Mouse (Mus musculus) left cerebral cortex, postnatal 14 days (tissue): ENCODE measurements around the gene Tfpt. TPM values are rescaled to one million over a fixed set of nuclear protein-coding genes. Genes with fewer than 3 reads are reported as not detected.
"Not testable (repeated sequence)": the region's sequence is repeated elsewhere in the genome, so short reads cannot be mapped to it uniquely, and the experiment has no call there.

Experiments
- DNase-seq, 2 experiments: peaks; one replicate each; pipeline ENCODE4 v3.0.0; 2021 to 2022; ENCODE audit warnings: low spot score in 2 of 2, mixed read lengths in 1 of 2
- intact Hi-C: fragments of 180-260 bp; cut with DNase I; formaldehyde crosslinking; loops from one replicate; pipeline ENCODE4 v1.15.1; 2025
- total RNA-seq, 2 experiments: library from RNA; stranded (reverse); gene quantifications; 2 replicates each; pipeline ENCODE4 v1.2.3; 2021

Gene Tfpt
- total RNA-seq, 2 experiments from 2014 or later = 37.0 to 43.8 TPM

DNA sequence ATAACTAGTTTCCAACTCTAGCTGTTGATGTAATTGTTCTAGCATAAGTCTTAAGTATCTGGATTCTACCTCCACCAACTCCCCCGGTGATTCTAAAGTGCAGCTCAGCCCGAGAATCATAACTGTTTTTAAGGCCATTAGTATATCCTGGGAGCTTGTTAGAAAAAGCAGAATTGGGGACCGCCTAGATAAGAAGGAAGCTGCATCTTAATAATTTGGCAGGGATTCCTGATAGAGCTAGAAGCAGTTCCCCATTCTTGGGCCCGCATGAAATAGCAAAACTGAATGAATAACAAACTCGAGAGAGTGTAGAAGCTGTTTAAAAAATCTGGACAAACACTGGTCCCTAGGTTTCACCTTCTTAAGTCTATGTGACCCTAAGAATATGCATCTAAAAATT lies 13.7 kb upstream of the Tfpt start:
- no peak for DNase-seq
- intact Hi-C loops = no loop called here

DNA sequence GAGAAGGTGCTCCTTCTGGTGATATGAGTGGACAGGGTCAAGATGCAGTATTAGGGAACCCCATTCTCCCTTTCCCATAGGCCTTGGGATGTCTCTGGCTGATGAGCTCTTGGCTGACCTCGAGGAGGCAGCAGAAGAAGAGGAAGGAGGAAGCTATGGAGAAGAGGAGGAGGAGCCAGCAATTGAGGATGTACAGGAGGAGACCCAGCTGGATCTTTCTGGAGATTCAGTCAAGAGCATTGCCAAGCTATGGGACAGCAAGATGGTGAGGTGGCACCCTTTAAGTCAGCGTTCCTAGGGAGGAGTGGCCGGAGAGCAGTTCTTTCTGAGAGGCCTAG lies 718 bp upstream of the Tfpt start:
- intact Hi-C loops = no loop called here
- DNase-seq = no peak

DNA sequence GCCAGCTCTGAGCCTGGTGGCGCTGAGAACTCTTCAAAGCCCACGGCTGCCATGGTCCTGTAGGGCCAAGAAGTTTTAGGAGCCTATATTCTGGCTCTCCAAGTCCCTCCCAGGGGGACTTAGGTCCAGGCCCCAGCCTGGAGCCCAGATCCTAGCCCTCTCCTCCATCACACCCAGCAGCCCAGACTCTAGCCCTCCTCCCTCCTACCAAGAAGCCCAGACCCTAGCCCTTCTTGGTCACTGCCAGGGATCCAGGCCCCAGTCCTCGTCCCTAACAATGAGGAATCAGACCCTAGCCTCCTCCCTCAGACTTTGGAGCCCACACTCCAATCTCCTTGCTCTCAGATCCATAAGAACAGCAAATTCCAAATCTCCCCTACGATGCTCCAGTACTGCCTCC lies 699 bp downstream of the Tfpt start:
- intact Hi-C loops = no loop called here
- no peak for DNase-seq

DNA sequence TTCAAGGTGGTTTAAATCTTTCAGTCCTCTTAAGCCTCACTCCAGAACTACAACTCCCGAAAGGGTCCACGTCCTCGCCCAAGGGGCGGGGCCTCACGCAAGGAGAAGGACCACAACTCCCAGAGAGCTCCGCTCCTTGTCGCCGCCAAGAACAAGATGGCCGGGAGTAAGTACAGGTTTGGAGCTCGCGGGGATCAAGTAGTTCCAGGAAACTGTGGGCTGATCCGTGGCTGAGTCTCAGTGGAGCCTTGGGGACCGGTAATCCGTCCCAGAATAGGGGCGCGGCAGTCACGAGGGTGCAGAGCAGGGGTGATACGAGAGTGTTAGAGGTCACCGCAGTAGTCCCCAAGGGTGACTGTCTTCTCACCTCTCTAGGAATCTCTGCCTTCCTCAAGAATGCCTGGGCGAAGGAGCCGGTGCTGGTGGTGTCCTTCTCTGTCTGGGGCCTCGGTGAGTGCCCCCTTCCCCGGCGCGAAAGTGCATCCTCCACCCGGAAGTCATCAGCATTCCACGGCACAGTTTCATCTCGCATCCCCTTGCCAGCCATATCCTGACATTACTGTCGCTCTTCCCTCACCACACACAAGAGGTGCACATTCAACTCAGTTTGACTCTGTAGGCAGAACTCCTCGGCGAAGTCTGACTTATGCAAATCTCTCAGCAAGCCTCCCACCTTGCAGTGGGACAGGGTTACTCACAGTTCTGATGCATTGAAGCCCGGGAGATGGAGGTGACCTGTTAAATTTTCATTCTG lies 12.3 kb downstream of the Tfpt start, which contains the start of gene Ndufa3:
TSS of gene Ndufa3 (plus strand) at position 132 of the 754 bp plus-strand sequence.
- intact Hi-C loops = no loop called here
- DNase-seq = peak; percentile 87 to 93

DNA sequence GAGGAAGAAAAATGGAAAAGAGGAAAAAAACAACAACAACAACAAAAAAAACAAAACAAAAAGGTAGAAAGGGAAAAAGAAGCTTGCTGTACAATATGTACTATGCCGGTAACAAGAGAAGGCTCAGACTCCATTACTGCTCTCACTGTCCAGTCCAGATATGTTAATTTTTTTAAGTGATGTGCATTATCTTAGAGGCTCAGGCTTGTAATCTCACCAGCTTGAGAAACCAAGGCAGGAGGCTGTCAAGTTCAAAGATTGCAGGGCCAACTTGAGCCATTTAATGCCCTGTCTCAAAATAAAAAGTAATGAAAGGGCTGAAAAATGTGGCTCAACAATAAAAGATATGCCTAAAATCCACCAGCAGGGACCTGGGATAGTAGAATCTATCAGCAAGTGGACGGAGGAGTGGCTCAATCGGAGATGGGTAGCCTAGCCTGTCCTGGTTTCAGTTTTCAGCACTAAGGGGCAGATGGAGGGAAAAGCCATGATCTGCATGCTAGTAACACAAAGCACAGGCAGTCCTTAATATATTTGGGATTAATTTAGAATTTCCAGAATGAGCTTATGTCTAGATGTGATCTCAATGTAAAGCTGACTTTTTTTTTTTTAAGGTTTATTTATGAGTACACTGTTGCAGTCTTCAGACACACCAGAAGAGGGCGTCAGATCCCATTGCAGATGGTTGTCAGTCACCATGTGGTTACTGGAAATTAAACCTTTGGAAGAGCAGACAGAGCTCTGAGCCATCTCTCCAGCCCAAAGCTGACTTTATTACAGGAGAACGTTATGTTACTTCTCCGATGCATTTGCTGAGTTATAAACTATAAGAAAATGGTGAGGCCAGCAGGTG lies 13.1 kb downstream of the Tfpt start:
- DNase-seq = peak; percentile 36 to 67
- intact Hi-C loops = no loop called here

DNA sequence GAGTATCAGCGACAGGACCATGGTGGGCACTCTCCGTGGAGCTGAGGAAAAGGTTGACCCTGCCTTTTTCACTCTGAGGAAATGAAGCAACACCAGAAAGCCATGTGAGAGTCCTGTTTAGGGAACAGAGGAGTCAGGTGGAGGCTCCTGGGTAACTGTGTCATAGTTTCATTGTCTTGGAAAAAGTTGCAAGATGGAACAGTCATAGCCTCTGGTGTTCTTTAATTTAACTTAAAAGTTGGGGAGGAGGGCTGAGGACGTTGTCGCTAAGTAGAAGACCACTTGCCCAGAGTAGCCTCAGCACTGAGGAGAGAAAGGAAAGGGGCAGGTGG lies 13.7 kb downstream of the Tfpt start, which contains the start of gene Oscar:
TSS of gene Oscar (minus strand) at position 101 of the 332 bp plus-strand sequence.
- no peak for DNase-seq
- intact Hi-C loops = no loop called here

DNA sequence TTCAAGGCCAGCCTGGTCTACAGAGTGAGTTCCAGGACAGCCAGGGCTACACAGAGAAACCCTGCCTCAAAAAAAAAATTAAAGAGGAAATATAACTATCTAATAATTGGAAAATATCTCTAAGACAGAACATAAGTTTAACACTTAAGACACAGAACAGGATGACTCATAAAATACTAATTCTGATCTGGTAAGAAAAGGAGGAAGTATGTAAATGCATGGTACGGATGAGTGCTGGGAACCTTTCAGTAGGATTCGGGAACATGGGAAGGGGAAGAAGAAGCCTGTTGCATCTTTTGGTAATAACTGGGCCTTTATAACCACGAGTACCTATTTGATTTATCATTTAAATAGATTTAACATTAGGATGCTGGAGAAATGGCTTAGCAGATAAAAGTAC lies 15.7 kb downstream of the Tfpt start:
- intact Hi-C loops = no loop called here

DNA sequence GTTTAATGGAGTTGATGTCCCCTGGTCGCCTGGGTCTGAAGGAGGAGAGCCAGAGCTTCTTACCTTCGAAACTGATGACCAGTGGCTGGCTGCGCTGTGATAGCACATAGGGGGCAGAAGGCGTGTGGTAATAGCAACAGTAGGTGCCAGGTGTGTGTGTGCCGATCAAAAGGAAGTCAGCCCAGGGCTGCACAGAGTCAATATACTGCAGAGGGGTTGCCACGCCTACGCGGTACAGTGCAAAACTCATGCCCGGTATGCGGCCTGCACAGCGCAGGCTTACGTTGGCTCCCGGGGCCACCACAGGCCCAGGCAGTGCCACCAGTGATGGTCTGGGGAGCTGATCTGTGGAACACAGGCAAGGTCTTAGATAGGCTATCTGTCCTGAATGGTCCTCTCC lies 18.7 kb downstream of the Tfpt start:
- intact Hi-C loops = no loop called here
- no peak for DNase-seq

More for the DNA sequence above, 15.7 kb downstream of the Tfpt start:
- DNase-seq = no peak

DNA sequence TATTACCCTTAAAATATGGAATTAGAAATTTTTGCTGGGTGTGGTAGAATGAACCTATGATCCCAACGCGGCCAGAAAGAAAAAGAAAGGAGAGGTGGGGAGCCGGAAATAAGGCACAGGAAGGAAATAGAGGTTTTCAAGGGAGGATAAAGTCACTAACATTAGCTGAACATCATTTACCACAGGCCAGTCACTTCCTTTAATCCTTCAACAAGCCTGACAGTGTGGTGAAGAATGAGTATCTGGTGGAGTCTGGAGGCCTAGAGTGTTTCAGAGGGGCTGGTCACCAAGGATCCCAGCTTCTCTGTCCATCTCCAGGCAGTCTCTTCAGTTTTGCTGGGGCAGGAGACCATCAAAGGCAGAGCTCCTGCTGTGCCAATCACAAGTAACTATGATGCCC lies 19.3 kb downstream of the Tfpt start:
- intact Hi-C loops = no loop called here
- no peak for DNase-seq

DNA sequence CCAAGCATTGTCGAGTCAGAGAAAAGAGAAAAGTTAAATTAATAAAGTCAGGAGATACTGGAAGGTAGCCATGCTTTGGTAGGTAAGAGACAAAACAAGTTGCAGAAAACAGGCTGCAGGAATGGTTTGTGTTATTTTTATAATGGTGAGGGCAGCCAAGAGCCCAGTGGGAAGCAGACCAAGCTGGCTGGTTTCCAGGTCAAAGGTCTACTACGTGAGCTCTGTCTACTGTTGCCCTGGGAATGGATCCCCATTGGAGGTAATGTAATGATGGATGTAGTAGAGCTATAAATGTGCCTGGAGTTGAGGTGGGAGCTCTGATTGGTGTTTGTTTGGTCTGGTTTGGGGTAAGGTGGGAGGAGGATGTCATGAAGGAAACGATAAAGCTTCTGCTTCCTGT lies 20.6 kb downstream of the Tfpt start:
- DNase-seq = no peak
- intact Hi-C loops = no loop called here

DNA sequence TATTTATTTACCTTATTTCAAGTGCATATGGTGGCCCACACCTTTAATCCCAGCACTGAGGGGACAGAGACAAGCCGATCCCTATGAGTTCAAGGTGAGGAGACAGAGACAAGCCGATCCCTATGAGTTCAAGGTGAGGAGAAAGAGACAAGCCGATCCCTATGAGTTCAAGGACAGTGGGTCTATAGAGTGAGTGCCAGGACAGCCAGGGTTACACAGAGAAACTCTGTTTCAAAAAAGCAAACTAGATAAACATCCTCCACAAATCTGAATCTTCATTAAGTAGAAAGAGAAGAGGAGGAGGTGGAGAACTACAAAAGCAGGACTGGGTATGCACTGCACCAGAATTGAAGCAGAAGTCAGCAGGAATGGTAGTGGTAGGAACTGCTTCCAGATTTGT lies 21.1 kb downstream of the Tfpt start:
- no peak for DNase-seq
- intact Hi-C loops = no loop called here

DNA sequence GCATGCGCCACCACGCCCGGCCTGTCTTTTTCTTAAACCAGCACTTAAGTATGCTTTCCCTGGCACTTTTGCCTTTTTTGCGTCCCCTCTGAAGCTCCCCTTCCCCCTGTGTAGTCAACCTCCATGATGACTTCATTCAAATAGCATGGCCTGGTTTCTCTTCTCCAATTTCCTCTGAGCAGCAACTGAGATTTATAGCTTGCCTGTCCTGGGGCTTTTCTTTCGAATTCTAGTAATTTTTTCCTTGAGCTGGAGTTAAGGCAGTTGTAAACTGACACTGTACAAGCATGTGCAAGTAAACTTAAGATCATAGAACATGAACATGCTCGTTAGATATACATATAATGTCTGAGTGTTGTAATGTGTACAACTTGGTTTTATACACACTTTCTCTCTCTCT lies 22.3 kb downstream of the Tfpt start:
- intact Hi-C loops = no loop called here
- no peak for DNase-seq

DNA sequence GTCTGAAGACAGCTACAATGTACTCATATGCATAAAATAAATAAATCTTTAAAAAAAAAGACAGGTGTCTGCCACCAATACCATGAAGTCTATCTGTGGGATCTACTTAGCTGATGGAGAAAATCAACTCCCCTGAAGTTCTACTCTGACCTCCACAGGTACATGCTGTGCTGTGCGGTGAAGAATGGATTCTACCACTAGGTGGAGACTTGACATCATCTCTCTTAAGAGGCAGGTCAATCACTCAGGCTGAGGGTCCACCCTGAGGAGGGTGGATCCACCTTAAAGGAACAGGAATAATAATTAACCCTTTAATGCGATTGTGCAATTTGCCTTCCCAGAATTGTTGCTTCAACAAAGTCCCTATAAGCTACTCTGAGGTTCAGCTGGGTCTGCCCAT lies 22.9 kb downstream of the Tfpt start:
- intact Hi-C loops = no loop called here
- DNase-seq = no peak

DNA sequence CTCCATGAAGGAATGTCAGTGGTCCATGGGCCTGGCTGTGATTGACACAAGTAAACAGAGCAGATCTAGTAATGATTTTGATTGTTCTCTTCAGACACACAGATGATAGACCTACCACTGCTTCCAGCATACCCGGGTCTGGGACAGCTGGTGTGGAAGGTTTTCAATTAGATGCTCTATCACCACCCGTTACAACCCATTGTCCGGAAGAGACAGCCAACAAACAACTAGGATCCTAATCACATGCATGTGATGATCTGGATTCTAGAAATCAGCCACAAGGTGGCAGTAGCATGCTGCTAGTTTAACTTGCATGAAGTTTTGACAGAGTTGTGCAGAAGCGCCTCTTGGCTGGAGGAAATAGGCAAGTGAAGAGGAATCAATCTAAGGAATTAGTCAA lies 28.6 kb downstream of the Tfpt start:
- DNase-seq = peak; percentile 84 to 85
- intact Hi-C loops = no loop called here

DNA sequence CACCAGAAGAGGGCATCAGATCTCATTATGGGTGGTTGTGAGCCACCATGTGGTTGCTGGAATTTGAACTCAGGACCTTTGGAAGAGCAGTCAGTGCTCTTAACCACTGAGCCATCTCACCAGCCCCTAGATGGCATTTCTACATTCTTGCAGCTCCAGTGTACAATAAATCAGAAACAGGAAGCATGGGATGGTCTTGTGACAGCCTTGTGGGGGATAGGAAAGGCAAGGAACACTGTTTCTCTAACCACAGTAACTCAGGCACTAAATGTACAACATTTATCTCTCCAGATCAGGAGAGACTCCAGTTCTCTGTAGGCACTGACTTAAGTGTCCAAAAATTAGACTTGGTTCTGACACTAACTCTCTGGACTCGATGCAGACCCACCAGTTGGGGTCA lies 32.0 kb downstream of the Tfpt start:
- DNase-seq, intact Hi-C loops: not testable (repeated sequence)

DNA sequence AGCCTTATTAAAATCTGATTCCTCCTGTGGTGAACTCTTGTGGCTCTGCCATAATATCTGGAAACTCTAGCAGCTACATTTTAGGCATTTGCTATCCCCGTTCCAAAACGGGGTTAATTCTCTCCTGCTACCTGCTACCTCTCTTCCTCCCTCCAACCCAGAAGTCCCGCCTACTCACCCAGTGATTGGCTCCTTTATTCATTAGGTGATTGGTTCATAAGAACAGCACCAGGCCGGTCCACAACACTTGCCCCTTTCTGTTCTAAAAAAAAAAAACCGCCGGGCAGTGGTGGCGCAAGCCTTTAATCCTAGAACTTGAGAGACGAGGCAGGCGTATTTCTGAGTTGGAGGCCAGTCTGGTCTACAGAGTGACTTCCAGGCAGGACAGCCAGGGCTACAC lies 34.6 kb downstream of the Tfpt start:
- DNase-seq = no peak
- intact Hi-C loops = no loop called here

DNA sequence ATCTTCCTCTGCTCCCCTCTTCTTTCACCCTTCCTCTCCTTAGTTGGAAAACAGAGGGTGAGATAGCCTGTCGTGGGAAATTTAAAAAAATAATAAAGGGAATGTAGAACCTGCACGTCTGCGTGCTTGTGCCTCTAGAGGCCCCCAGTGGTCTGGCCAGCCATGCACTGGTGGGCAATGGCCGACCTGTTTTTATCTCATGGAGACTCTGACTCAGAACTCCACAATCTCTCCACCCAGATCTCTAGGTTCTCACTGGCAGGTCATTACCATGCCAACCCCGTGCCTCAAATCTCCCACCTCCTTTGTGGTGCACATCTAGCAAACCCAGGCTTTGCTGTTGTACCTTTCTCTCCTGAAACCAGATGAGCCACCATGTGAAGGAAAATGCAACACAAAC lies 35.0 kb downstream of the Tfpt start:
- intact Hi-C loops = no loop called here
- no peak for DNase-seq

DNA sequence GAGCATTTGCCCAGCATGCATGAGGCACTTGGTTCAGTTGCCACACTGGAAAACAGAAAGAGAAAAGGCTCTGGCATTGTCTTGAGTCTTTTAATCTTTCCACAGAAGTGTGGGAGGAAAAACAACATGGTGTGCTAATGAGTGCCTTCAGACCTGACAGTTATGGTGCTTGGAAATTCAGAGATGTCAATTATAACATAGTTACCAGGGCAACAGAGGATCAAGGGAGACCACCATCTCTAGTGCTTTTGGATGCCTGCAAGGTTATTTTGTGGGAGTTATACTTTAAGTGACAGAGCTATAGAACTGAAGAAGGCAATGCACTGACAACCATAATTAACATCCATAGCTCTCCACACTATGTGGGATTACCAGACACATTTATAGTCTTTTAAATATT lies 35.9 kb downstream of the Tfpt start:
- intact Hi-C loops = no loop called here
- DNase-seq = no peak

DNA sequence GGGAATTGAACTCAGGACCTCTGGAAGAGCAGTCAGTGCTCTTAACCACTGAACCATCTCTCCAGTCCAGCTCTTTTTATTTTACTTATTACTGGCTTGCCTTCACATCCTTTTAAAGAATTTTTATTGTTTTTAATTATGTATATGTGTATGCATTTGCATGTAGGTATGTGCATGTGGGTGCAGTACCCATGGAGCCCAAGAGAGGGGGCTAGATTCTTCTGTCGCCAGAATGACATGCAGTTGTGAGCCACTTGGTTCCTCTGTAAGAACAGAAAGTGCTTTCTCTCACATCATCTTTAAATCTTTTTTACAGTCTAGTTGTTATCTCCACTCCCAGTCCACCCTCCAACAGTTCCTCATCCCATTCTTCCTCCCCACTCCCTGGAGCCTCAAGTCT lies 38.2 kb downstream of the Tfpt start:
- intact Hi-C loops = no loop called here
- no peak for DNase-seq

DNA sequence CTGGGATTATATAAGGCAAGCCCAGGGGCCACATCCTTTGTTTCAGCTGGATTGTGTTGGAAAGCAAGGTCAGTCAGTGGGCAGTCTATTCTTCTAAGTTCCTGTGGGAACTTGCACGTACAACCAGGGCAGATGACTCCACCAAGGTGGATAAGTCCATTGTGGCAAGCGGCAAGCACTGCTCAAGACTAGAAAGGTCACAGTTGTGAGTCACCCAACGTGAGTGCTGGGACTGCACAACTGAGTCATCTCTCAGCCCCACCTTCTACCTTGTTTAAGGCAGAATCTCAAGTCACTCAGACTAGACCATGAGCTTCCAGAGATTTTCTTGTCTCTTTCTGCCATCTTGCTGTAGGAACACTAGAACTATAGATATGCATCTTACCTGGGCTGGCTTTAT lies 39.2 kb downstream of the Tfpt start:
- intact Hi-C loops = no loop called here
- DNase-seq = no peak

DNA sequence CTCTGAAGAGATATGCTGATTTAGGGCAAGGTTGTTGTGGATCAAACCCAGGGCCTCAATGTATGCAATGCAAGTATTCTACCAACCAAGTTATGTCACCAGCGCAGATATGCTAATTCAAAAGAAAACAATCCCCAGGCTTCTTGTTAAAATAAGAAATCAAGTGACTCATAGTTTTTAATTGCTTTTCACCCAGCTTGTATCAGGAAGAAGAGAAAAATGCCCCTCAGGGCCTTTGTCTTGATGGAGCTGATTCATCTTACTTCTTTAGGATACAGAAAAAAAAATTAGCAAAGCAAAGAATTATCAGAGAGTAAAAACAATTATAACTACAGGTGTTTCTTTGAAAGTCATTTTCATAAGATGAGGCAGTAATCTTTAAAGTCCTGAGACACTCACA lies 42.4 kb downstream of the Tfpt start:
- intact Hi-C loops = no loop called here
- no peak for DNase-seq
